Mouse (Mus musculus) mesoderm, embryonic 11.5 days (tissue): ENCODE data around the gene Kif1a.

Source experiments
- DNase-seq: peaks from one replicate; pipeline ENCODE4 v3.0.0-alpha.2; 2012; ENCODE audit warnings: low read depth, low spot score

The Kif1a gene

GRCm38 (mm10) chr1:93020602-93021001, 81.1 kb downstream of the Kif1a start:
- DNase-seq, result no peak

GRCm38 (mm10) chr1:93018716-93019115, 83.0 kb downstream of the Kif1a start:
- no peak for DNase-seq

DNA sequence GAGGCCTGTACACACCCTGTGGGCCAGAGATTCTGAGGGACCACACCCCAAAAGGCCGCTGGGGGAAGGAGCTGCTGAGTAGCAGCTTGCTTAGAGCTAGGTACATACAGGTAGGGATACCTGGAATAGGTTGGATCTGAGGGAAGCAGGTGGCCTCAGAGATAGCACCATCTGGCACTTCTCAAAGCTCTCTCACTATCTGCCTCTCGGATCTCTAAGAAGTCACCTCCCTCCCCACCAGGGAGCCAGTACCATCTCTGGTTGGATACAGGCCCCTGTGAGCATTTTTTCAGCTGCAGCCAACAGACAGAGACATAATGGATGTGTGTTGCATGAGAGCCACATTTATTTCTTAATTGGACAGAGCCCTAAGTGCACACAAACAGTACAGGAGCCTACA, 86.6 kb downstream of the Kif1a start:
- no peak for DNase-seq

- DNase-seq, result peak; percentile 72
Measured at GRCm38 (mm10) chr1:93014460-93014859, 87.3 kb downstream of the Kif1a start.

- no peak for DNase-seq
Measured at GRCm38 (mm10) chr1:93013367-93013766, 88.4 kb downstream of the Kif1a start.

- no peak for DNase-seq
Measured at GRCm38 (mm10) chr1:93012103-93012585, 89.6 kb downstream of the Kif1a start.

- DNase-seq, result peak; percentile 34
Measured at GRCm38 (mm10) chr1:93010731-93011130, 91.0 kb downstream of the Kif1a start.

- DNase-seq, result no peak
Measured at GRCm38 (mm10) chr1:93009196-93009595, 92.6 kb downstream of the Kif1a start.

- no peak for DNase-seq
Measured at GRCm38 (mm10) chr1:93006061-93006460, 95.7 kb downstream of the Kif1a start, which contains the start of gene Aqp12. Gene Aqp12 (plus strand): TSS chr1:93006334.

DNA sequence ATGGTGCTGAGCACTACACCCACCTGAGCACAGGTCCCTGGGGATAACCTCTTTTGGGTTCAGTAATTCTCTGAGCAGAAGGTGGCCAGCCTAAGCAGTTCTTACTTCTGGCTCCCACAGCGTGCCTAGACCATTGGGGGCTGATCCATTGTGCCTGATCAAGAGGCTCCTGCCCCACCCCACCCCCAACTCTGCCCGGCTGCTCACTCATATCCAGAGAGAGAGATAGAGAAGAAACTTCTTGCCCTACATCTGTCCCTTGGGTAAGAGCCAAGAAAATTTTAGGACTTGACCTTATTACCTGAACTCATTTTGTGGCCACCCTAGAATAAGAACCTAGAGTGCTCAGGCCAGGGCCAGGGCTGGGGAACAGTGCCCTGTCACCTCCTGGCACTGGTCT, 108.9 kb downstream of the Kif1a start:
- no peak for DNase-seq

DNA sequence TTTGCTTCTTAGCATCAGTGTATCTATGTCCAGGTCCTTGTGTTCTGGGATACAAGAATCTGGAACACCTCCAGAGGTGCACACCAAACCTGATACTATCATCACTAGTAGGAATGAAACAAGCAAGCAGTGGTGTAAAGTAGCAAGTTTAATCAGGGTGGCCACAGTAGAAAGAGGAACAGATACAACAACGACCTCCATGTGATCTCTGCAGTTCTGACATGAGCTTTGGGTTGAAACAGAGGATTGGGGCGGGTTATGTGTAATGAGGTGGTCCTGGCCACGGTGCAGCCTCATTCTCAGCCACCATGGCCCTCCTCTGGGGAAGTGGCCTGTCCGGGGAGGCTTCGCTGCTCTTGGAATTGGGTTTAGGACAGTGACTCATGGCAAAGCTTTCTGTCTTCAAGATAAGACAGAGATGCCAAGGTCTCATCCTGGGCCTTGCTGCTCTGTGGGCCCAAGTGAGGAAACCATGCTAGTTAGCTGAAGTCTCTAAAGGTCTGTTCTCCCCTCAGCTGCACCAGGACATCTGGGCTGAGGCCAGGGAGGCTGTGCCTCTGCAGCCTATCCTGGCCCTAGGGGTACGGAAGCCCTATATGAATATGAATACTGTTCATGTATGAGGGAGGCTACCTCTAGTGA, 109.4 kb downstream of the Kif1a start:
- no peak for DNase-seq

DNA sequence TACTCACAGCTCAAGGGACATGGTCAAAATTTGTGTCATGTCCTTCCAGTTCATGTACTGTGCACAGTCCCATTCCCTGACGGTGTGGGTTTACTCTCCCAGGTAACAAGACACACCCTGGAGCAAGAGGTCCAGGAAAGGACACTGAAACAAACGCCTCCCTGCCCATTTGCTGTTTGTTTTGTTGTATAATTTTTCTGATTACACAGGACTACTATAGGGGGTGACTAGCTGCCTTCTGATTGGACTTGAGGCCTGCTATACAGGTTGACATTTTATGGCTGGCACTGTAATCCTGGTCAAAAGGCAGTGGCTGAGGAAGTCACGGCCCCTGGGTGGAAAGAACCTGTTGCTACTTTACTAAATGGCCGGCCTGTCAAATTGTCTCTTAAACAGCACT, 111.9 kb downstream of the Kif1a start:
- no peak for DNase-seq

DNA sequence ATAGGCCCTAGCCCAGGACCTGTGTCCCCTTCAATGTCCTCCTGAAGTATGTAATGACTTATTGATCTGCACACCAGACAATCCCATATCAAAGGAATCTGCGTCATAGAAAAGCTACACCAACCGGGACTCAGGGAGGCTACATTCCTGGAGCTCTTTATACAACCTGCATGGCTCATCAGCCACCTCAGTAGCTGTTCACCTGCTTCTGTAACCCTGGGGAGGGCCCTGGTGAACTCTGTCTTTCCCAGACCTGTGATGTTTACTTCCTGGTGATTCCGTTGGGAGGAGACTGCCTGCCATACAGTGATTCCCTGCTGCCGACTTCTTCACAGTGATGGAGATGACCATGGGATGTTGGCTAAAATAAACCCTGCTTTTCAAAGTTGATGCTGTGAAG, 112.9 kb downstream of the Kif1a start:
- DNase-seq, result no peak

- no peak for DNase-seq
Measured at GRCm38 (mm10) chr1:92984999-92985398, 116.8 kb downstream of the Kif1a start.

GRCm38 (mm10) chr1:92982931-92983605, 118.7 kb downstream of the Kif1a start:
- no peak for DNase-seq

GRCm38 (mm10) chr1:92981056-92981845, 120.5 kb downstream of the Kif1a start:
- no peak for DNase-seq

GRCm38 (mm10) chr1:92979073-92979602, 122.6 kb downstream of the Kif1a start:
- DNase-seq, result no peak

GRCm38 (mm10) chr1:92978645-92979044, 123.1 kb downstream of the Kif1a start:
- no peak for DNase-seq

DNA sequence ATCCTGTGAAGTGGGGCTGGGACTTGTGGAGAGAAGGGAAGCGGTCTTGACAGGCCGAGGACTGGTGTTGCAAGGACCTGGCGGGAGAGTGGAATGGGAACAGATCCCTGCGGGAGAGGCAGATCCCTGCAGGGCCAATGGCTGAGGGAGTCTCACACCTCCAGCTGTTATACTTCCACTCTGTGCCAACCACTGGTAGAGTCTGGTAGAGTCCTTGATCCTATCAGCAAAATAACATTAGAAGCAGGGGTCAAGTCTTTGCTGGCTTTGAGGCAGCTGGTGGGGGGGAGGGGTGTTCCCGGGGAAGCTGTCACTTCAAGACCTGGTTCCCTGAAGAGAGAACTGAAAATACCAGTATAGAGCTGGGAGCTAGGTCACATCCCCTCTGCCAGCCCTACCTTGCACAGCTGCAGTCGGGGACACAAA, 125.6 kb downstream of the Kif1a start:
- no peak for DNase-seq

GRCm38 (mm10) chr1:92972854-92973253, 128.9 kb downstream of the Kif1a start:
- no peak for DNase-seq

GRCm38 (mm10) chr1:92971879-92972795, 129.6 kb downstream of the Kif1a start:
- DNase-seq, result no peak
